ENCODE assay signal across 25 mouse cellular contexts in the genomic region with DNA sequence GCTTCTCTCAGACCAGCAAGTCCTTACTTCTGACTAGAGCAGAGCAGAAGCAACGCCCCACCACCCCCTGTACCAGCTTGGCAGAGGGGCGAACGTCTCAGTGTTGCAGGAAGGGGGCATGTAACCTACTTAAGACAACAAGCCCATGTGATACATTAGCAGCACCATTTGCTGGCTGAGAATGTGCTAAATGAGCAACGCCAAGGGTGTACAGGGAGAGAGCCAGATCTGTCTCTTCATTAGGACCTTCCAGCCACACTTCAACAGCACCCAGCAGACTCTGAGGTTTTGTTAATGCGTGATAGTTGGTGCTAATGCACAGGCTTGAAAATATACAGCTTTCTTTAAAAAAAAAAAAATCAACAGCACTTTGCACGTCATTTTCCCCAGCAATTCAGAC.
"Had no signal": no experiment of that assay in that cellular context is flagged by ENCODE, and none has a peak within 500 bp of the region (broad histone marks: within the 10 kb centered on the region; RNA-seq: fewer than 3 reads in every experiment).

No protein-coding gene starts in this region.

- H3K36me3 ChIP-seq: heart, embryonic 10.5 days; heart, embryonic 12.5 days; hindbrain, embryonic 15.5 days; kidney, embryonic 15.5 days; limb, embryonic 13.5 days; limb, embryonic 15.5 days; liver, embryonic 12.5 days had no signal

- H3K4me3 ChIP-seq: gastrocnemius, adult 2 months; heart, embryonic 10.5 days; heart, embryonic 12.5 days; hindbrain, embryonic 15.5 days; kidney, embryonic 15.5 days; limb, embryonic 13.5 days; limb, embryonic 15.5 days; liver, embryonic 12.5 days had no signal

- H3K4me2 ChIP-seq: heart, embryonic 12.5 days; hindbrain, embryonic 15.5 days; kidney, embryonic 15.5 days; limb, embryonic 13.5 days; limb, embryonic 15.5 days; liver, embryonic 12.5 days had no signal

- H3K9me3 ChIP-seq: heart, embryonic 10.5 days; heart, embryonic 12.5 days; hindbrain, embryonic 15.5 days; kidney, embryonic 15.5 days; limb, embryonic 13.5 days; limb, embryonic 15.5 days; liver, embryonic 12.5 days had no signal

- ATAC-seq: intestine, embryonic 16.5 days; liver, embryonic 12.5 days had no signal

- H3K4me1 ChIP-seq: heart, embryonic 12.5 days; kidney, embryonic 15.5 days; limb, embryonic 13.5 days; liver, embryonic 12.5 days had no signal

- DNase-seq: gastrocnemius, adult 2 months; gastrocnemius, postnatal 10 days; gastrocnemius, postnatal 25 days; heart, adult 18-20 months; heart, postnatal 10 days; heart, postnatal 4 days; kidney, adult 11 months; kidney, adult 2 months; kidney, adult 9 months; kidney, postnatal 14 days; kidney, postnatal 36 days; layer of hippocampus, adult 9-11 months; layer of hippocampus, postnatal 36 days; left cerebral cortex, postnatal 4 days; lung, adult 18-20 months had no signal

- H3K27me3 ChIP-seq: hindbrain, embryonic 15.5 days; kidney, embryonic 15.5 days; liver, embryonic 12.5 days had no signal

- H3K9ac ChIP-seq: heart, embryonic 12.5 days; hindbrain, embryonic 15.5 days; kidney, embryonic 15.5 days; limb, embryonic 13.5 days; limb, embryonic 15.5 days; liver, embryonic 12.5 days; liver, embryonic 14.5 days had no signal

- H3K27ac ChIP-seq: gastrocnemius, adult 2 months; heart, embryonic 10.5 days; hindbrain, embryonic 15.5 days; kidney, embryonic 15.5 days; kidney, postnatal 0 days; limb, embryonic 13.5 days; limb, embryonic 15.5 days; liver, embryonic 12.5 days; liver, embryonic 14.5 days had no signal
